Mouse (Mus musculus): ENCODE data around the gene Pde9a.

- TF ChIP-seq TAL1 (IDR thresholded peaks at IDR 0.05; ENCODE audit: low read length), result no peak
- peak in 1 of 3 experiments; percentile 20; a peak in 1 of 6 replicates for TF ChIP-seq CTCF (IDR thresholded peaks at IDR 0.05 in 2 of 3, conservative IDR thresholded peaks at IDR 0.05 in 1 of 3; ENCODE audit: control insufficient read depth in 1 of 3, insufficient read depth in 1 of 3, low read depth in 2 of 3, low read length in 3 of 3, poor library complexity in 1 of 3, severe bottlenecking in 1 of 3)
- no peak for TF ChIP-seq EP300 (IDR thresholded peaks at IDR 0.05; ENCODE audit: low read depth in 1 of 2, low read length in 2 of 2)
- TF ChIP-seq POLR2A (IDR thresholded peaks at IDR 0.05; ENCODE audit: control insufficient read depth in 1 of 2, insufficient read depth in 1 of 2, low read depth in 1 of 2, low read length in 2 of 2, poor library complexity in 1 of 2), result no peak
- no peak for TF ChIP-seq USF1 (IDR thresholded peaks at IDR 0.05; ENCODE audit: low read depth, low read length)
- no peak for TF ChIP-seq MAZ (IDR thresholded peaks at IDR 0.05; ENCODE audit: low read depth, low read length)
- TF ChIP-seq UBTF (IDR thresholded peaks at IDR 0.05; ENCODE audit: borderline replicate concordance, insufficient read depth, low read depth, low read length), result no peak
- TF ChIP-seq CHD2 (IDR thresholded peaks at IDR 0.05; ENCODE audit: low read length), result no peak
- TF ChIP-seq TBP (IDR thresholded peaks at IDR 0.05; ENCODE audit: low read depth, low read length), result no peak
- no peak for TF ChIP-seq MAX (IDR thresholded peaks at IDR 0.05; ENCODE audit: low read length)
Measured at GRCm38 (mm10) chr17:31448519-31448918, 62.5 kb downstream of the Pde9a start.
